Mouse (Mus musculus) CH12.LX (cell line): ENCODE results near the gene Pdcd11.

Experiments used
- CTCF ChIP-seq, 2 experiments: IDR thresholded peaks in 1 of 2; conservative IDR thresholded peaks in 1 of 2; 2 replicates each; pipeline ENCODE4 v1.5.1; 2011 to 2012; ENCODE audit warnings: low read depth in 2 of 2, low read length in 2 of 2, improper control_type of control experiment in 1 of 2, inconsistent platforms in 1 of 2, mild to moderate bottlenecking in 1 of 2, moderate library complexity in 1 of 2
- E2F4 ChIP-seq: IDR thresholded peaks from 2 replicates; pipeline ENCODE4 v1.6.1; 2011; ENCODE audit warnings: low read depth, low read length, improper control_type of control experiment; ENCODE audit not compliant: insufficient replicate concordance
- EP300 ChIP-seq: IDR thresholded peaks from 2 replicates; pipeline ENCODE4 v1.6.1; 2011; ENCODE audit warnings: low read length, improper control_type of control experiment
- JUND ChIP-seq: conservative IDR thresholded peaks from 2 replicates; pipeline ENCODE4 v1.6.1; 2011; ENCODE audit warnings: low read depth, low read length, improper control_type of control experiment
- MAFK ChIP-seq: IDR thresholded peaks from 2 replicates; pipeline ENCODE4 v1.6.1; 2011; ENCODE audit warnings: low read length, improper control_type of control experiment; ENCODE audit not compliant: insufficient replicate concordance
- POLR2A ChIP-seq: IDR thresholded peaks from 2 replicates; pipeline ENCODE4 v1.6.1; 2011; ENCODE audit warnings: low read depth, mild to moderate bottlenecking, improper control_type of control experiment, low read length
- POLR2AphosphoS2 ChIP-seq: IDR thresholded peaks from 2 replicates; pipeline ENCODE4 v1.6.1; 2011; ENCODE audit warnings: low read depth, low read length, improper control_type of control experiment
- TCF12 ChIP-seq: IDR thresholded peaks from 2 replicates; pipeline ENCODE4 v1.6.1; 2014; ENCODE audit warnings: low read depth, mild to moderate bottlenecking, inconsistent platforms, low read length, improper control_type of control experiment
- ZMIZ1 ChIP-seq: IDR thresholded peaks from 2 replicates; pipeline ENCODE4 v1.6.1; 2012; ENCODE audit warnings: low read depth, mild to moderate bottlenecking, inconsistent platforms, low read length, improper control_type of control experiment

DNA sequence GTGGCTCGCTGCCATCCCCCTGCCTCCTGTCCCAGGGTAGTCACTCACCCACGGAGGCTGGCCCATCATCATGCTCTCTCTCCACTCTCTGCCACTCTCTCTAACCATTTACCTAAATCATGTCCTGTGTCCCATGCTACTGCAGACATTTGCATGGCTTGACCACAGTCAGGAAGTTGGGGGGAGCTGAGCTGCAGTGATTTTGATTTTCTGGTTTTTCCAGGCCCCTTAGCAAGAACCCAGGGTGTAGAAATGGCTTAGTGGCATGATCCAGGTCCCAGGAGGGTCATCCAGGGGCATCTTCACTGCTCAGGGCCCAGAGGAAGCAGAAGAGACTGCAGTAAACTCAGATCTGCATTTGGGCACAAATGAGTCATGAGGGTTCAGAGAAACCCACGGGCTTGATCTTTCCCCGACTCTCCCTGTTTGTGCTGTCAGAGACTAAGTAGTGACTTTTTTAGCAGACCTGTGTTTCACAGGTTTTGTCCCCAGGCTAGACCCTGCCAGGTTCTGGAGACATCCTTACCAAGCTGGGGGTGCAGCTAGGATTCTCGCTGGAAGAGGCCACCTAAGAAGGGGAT is 57.8 kb downstream of the Pdcd11 start:
- peak; percentile 65 for TF ChIP-seq EP300
- TF ChIP-seq CTCF (conservative IDR thresholded peaks at IDR 0.05 in 1 of 2, IDR thresholded peaks at IDR 0.05 in 1 of 2; ENCODE audit: low read depth in 2 of 2, low read length in 2 of 2), result no peak
- no peak for TF ChIP-seq ZMIZ1
- no peak for TF ChIP-seq POLR2A
- no peak for TF ChIP-seq E2F4
- no peak for TF ChIP-seq TCF12
- TF ChIP-seq JUND, result peak; percentile 83
- TF ChIP-seq POLR2AphosphoS2, result no peak
- TF ChIP-seq MAFK, result 0 out of 2 replicates have a peak, but pooled peaks have one; percentile 49
